Mouse (Mus musculus) forebrain, embryonic 15.5 days (tissue): ENCODE measurements around the gene Ap3b1. TPM values are rescaled to one million over a fixed set of nuclear protein-coding genes. Genes with fewer than 3 reads are reported as not detected.
A peak's percentile ranks its signal among the peaks of the same experiment; 100 is the strongest.

Experiments
- ATAC-seq: fragments of 200-750 bp; cut with Nextera tagmentation; replicated peaks from 2 replicates; pipeline ENCODE4 v1.8.0; 2017; ENCODE audit warnings: mild to moderate bottlenecking, moderate TSS enrichment, moderate library complexity
- H3K27ac ChIP-seq: fragments of 300-500 bp; sonication (generic); replicated peaks from 2 replicates; pipeline ENCODE4 v1.5.1; 2015; ENCODE audit warnings: mild to moderate bottlenecking, inconsistent platforms
- H3K27me3 ChIP-seq: fragments of 300-500 bp; sonication (generic); 2 replicates; pipeline ENCODE4 v1.6.1; 2015; ENCODE audit warnings: inconsistent platforms
- H3K36me3 ChIP-seq: fragments of 300-500 bp; sonication (generic); 2 replicates; pipeline ENCODE4 v1.6.1; 2015; ENCODE audit warnings: mild to moderate bottlenecking, inconsistent platforms
- H3K4me1 ChIP-seq: fragments of 300-500 bp; sonication (generic); 2 replicates; pipeline ENCODE4 v1.6.1; 2015; ENCODE audit warnings: inconsistent platforms
- H3K4me2 ChIP-seq: fragments of 300-500 bp; sonication (generic); replicated peaks from 2 replicates; pipeline ENCODE4 v1.6.1; 2015; ENCODE audit warnings: mild to moderate bottlenecking, inconsistent platforms
- H3K4me3 ChIP-seq: fragments of 300-500 bp; sonication (generic); 2 replicates; pipeline ENCODE4 v1.5.1; 2015; ENCODE audit warnings: mild to moderate bottlenecking, inconsistent platforms
- H3K9ac ChIP-seq: fragments of 300-500 bp; sonication (generic); replicated peaks from 2 replicates; pipeline ENCODE4 v1.6.1; 2015; ENCODE audit warnings: mild to moderate bottlenecking, inconsistent platforms
- H3K9me3 ChIP-seq: fragments of 300-500 bp; sonication (generic); 2 replicates; pipeline ENCODE4 v1.6.1; 2016; ENCODE audit warnings: inconsistent platforms
- WGBS: fragments of 180-500 bp; shearing (Covaris S2); methylation state at CpG from one replicate; pipeline ENCODE4 v1.1.7; 2015; ENCODE audit warnings: mixed read lengths; 5-methylcytosine and 5-hydroxymethylcytosine counted together
- polyA plus RNA-seq: library from polyadenylated mRNA; unstranded; fragments of >200 nt; fragmentation: Nextera tagmentation; extraction: Ambion mirVana; gene quantifications from 2 replicates; pipeline ENCODE4 v1.2.1, GENCODE M21; 2015

Ap3b1 gene
- polyA plus RNA-seq, 1 experiment from 2014 or later: 34.3 TPM

GRCm38 (mm10) chr13:94379006-94379405 lies 20.2 kb downstream of the Ap3b1 start:
- Histone ChIP-seq H3K4me1 (peaks cover 34% of the 10 kb centered on the region), H3K9me3 (no peaks in the 10 kb centered on the region)
- WGBS: 88% methylated on average over 4 of the region's 4 CpGs

DNA sequence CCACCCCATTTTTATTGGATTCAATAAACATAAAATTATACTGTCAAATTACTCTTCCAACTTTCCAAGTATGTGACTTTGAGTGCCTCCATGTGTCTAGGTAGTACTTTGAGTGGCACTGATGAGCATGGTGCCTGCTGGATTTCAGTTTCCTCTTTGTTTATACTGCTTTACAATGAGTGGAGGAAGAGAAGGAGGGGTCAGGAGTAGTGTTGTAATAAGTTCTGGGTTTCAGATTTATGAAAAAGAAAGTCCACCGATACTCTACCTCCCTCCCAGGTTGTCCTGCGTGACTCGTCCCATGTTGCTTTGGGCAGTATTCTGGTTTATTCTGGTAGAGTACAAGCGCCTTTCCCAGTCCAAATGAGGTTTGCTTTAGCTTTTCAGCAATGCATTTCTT lies 22.7 kb downstream of the Ap3b1 start:
- 85% methylated on average over 4 of the region's 4 CpGs for WGBS

More at GRCm38 (mm10) chr13:94379006-94379405, 20.2 kb downstream of the Ap3b1 start:
- no peak overlapping the region for H3K9ac ChIP-seq
- no peak overlapping the region; the same call in 1 of the 2 replicates for H3K27ac ChIP-seq
- no peak overlapping the region for H3K4me3 ChIP-seq
- H3K27me3 ChIP-seq: no peaks in the 10 kb centered on the region
- no peak overlapping the region for H3K4me2 ChIP-seq
- H3K36me3 ChIP-seq: no peaks in the 10 kb centered on the region
- no peak for ATAC-seq

DNA sequence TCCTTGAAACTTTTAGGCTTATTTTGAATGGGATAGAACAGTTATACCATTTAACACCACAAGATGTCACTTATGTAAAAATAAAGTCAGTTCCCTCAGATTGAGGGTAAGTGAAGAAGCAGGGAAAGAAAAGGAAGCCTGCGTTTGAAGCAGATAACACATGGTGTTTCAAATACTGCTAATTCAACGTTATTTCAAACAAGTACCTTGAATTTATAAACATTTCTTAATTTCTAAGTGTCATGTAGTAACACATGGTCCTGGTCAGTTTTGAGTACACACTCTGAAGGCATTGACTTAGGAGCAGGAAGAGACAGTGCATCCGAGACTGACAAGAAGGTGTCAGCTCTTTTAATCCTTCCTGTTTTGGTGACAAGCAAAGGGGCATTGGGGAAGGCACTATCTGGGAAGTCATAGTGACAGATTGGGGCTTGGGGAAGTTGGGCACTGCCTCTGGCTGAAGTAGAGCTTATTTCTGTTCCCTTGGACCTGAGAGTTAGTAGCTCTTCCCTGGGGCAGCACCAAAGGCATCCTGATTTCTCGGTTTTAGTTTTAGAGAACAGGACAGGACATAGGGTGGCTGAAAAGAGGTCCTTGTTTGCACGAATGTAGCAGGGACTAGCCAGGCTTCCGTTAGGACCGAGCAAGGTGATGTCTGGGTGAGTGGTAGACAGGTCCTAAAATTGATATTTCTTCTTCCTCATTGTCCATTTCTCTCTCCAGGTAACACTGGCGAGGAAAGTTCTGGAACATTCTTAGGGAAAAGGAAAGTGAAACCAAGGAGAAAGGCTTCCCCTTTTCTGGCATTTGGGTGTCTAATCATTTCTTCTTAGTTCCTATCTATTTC lies 23.3 kb downstream of the Ap3b1 start:
- ATAC-seq: no peak
- Histone ChIP-seq H3K9me3 (no peaks in the 10 kb centered on the region), H3K4me1 (peaks cover 14% of the 10 kb centered on the region; the same call in 1 of the 2 replicates), H3K27me3 (no peaks in the 10 kb centered on the region), H3K9ac (no peak overlapping the region), H3K4me3 (no peak overlapping the region), H3K4me2 (no peak overlapping the region), H3K36me3 (no peaks in the 10 kb centered on the region), H3K27ac (no peak overlapping the region; the same call in 1 of the 2 replicates)
- WGBS: 71% methylated on average over 8 of the region's 8 CpGs

More for the DNA sequence above, 22.7 kb downstream of the Ap3b1 start:
- no peaks in the 10 kb centered on the region for H3K9me3 ChIP-seq
- H3K4me1 ChIP-seq: peaks cover 19% of the 10 kb centered on the region; the same call in 1 of the 2 replicates
- no peak overlapping the region for H3K9ac ChIP-seq
- no peaks in the 10 kb centered on the region for H3K27me3 ChIP-seq
- H3K36me3 ChIP-seq: no peaks in the 10 kb centered on the region
- H3K4me3 ChIP-seq: no peak overlapping the region
- no peak overlapping the region for H3K27ac ChIP-seq
- no peak for ATAC-seq
- no peak overlapping the region for H3K4me2 ChIP-seq

DNA sequence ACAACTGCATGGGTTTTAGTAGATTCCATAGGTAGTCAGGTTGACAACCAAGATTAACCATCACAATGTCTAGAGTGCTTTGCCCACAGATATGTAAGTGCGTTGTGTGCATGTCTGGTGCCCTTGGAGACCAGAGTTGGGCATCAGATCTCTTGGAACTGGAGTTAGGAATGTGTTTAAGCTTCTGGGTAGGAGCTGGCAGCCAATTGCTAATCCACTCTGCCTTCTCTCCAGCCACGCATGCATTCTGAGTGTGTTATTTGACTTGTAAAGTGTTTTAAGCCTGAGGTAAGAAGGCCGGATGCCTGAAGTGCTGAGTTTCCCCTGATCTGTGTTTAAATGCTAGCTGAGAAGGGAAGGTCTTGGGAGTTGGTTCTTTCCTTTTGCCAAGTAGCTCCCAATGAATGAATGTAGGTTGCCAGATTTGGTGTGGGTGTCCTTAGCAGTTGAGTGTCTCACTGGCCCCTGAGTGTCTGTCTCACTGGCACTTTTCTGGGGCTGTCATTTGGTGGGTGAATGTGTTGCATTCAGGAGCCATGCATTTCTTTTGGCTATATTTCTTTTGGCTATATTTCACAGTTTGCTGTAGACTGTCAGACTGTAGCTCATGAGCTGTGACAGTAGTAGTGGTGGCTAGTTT lies 26.3 kb downstream of the Ap3b1 start:
- H3K9me3 ChIP-seq: no peaks in the 10 kb centered on the region
- H3K27ac ChIP-seq: no peak overlapping the region
- H3K4me2 ChIP-seq: no peak overlapping the region
- H3K36me3 ChIP-seq: no peaks in the 10 kb centered on the region
- WGBS: 70% methylated on average over 3 of the region's 3 CpGs
- H3K27me3 ChIP-seq: no peaks in the 10 kb centered on the region
- ATAC-seq: no peak
- no peak overlapping the region for H3K4me3 ChIP-seq
- H3K9ac ChIP-seq: no peak overlapping the region
- peaks cover 3% of the 10 kb centered on the region; the same call in 1 of the 2 replicates for H3K4me1 ChIP-seq

- Histone ChIP-seq H3K4me3 (no peak overlapping the region), H3K9ac (no peak overlapping the region), H3K36me3 (no peaks in the 10 kb centered on the region), H3K4me1 (no peaks in the 10 kb centered on the region), H3K9me3 (no peaks in the 10 kb centered on the region), H3K4me2 (no peak overlapping the region), H3K27ac (no peak overlapping the region), H3K27me3 (no peaks in the 10 kb centered on the region)
- WGBS: 81% methylated on average over 3 of the region's 3 CpGs
- ATAC-seq: no peak
These were observed 29.8 kb downstream of the Ap3b1 start for GRCm38 (mm10) chr13:94388566-94388965.

GRCm38 (mm10) chr13:94389541-94389940 lies 30.8 kb downstream of the Ap3b1 start:
- Histone ChIP-seq H3K27ac (no peak overlapping the region), H3K27me3 (no peaks in the 10 kb centered on the region), H3K9me3 (no peaks in the 10 kb centered on the region), H3K9ac (no peak overlapping the region), H3K36me3 (no peaks in the 10 kb centered on the region), H3K4me3 (no peak overlapping the region), H3K4me1 (no peaks in the 10 kb centered on the region), H3K4me2 (no peak overlapping the region)
- 70% methylated on average over 2 of the region's 2 CpGs for WGBS
- ATAC-seq: no peak

- H3K4me3 ChIP-seq: no peak overlapping the region
- no peaks in the 10 kb centered on the region for H3K9me3 ChIP-seq
- no peak overlapping the region for H3K9ac ChIP-seq
- no peak overlapping the region for H3K27ac ChIP-seq
- H3K27me3 ChIP-seq: no peaks in the 10 kb centered on the region
- no peak for ATAC-seq
- no peaks in the 10 kb centered on the region for H3K4me1 ChIP-seq
- WGBS: 89% methylated on average over 5 of the region's 5 CpGs
- H3K36me3 ChIP-seq: no peaks in the 10 kb centered on the region
- no peak overlapping the region for H3K4me2 ChIP-seq
These were observed 33.5 kb downstream of the Ap3b1 start for GRCm38 (mm10) chr13:94392282-94392681.

GRCm38 (mm10) chr13:94394486-94394885 lies 35.7 kb downstream of the Ap3b1 start:
- no peak overlapping the region for H3K9ac ChIP-seq
- H3K4me2 ChIP-seq: no peak overlapping the region
- peaks cover 11% of the 10 kb centered on the region; the same call in 1 of the 2 replicates for H3K4me1 ChIP-seq
- no peak overlapping the region for H3K27ac ChIP-seq
- WGBS: 79% methylated on average over 9 of the region's 9 CpGs
- no peak for ATAC-seq
- H3K27me3 ChIP-seq: no peaks in the 10 kb centered on the region
- no peaks in the 10 kb centered on the region for H3K36me3 ChIP-seq
- no peaks in the 10 kb centered on the region for H3K9me3 ChIP-seq
- H3K4me3 ChIP-seq: no peak overlapping the region

DNA sequence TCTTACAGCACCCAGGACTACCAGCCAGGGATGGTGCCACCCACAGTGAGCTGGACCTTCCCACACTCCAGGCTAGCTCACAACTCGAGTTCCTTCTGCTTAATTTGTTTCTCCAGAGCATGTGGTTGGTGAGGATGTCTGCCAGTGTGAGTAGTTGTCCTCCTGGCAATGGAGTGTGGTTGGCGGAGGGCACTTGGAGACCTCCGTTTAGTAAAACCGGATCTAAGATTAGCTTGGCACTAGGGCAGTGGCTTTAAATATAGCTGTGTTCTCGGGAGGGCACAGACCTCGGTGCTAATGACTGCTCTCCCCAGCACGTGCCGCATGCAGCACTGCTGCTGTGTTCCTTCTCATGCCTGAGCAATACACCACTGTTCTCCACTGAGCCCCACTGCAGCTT lies 37.0 kb downstream of the Ap3b1 start:
- Histone ChIP-seq H3K27ac (no peak overlapping the region), H3K9me3 (no peaks in the 10 kb centered on the region), H3K4me3 (no peak overlapping the region), H3K36me3 (no peaks in the 10 kb centered on the region), H3K9ac (no peak overlapping the region), H3K4me1 (peaks cover 11% of the 10 kb centered on the region; the same call in 1 of the 2 replicates), H3K27me3 (no peaks in the 10 kb centered on the region), H3K4me2 (no peak overlapping the region)
- WGBS: 81% methylated on average over 8 of the region's 8 CpGs
- no peak; the same call in 1 of the 2 replicates for ATAC-seq

DNA sequence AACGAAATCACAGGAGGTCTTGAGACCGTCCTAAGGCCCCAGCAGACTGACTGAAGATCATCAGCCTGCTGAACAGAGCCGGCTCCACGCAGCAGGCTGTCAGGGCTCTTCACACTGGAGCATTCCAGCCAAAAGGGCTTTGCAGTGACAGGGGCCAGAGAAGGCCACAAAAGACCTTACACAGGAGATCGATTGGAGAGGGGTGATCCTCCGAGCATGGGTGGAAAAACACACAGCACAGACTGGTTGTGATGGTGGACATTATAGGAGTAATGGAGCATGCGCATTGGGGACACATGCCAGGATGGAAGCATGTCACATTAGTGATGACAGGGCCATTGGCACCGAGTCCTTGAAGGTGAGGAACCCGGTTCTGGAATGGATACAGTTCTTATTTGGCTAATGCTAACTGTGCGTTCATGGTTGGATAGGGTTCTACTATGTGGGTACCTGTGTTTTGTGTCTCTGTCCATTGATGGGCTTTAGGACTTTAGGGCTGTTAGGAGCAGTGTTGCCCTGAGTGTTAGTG lies 37.7 kb downstream of the Ap3b1 start:
- Histone ChIP-seq H3K27me3 (no peaks in the 10 kb centered on the region), H3K36me3 (no peaks in the 10 kb centered on the region), H3K27ac (no peak overlapping the region), H3K4me2 (no peak overlapping the region), H3K4me1 (peaks cover 11% of the 10 kb centered on the region; the same call in 1 of the 2 replicates), H3K4me3 (no peak overlapping the region), H3K9me3 (no peaks in the 10 kb centered on the region), H3K9ac (no peak overlapping the region)
- WGBS: 85% methylated on average over 10 of the region's 10 CpGs
- ATAC-seq: no peak

DNA sequence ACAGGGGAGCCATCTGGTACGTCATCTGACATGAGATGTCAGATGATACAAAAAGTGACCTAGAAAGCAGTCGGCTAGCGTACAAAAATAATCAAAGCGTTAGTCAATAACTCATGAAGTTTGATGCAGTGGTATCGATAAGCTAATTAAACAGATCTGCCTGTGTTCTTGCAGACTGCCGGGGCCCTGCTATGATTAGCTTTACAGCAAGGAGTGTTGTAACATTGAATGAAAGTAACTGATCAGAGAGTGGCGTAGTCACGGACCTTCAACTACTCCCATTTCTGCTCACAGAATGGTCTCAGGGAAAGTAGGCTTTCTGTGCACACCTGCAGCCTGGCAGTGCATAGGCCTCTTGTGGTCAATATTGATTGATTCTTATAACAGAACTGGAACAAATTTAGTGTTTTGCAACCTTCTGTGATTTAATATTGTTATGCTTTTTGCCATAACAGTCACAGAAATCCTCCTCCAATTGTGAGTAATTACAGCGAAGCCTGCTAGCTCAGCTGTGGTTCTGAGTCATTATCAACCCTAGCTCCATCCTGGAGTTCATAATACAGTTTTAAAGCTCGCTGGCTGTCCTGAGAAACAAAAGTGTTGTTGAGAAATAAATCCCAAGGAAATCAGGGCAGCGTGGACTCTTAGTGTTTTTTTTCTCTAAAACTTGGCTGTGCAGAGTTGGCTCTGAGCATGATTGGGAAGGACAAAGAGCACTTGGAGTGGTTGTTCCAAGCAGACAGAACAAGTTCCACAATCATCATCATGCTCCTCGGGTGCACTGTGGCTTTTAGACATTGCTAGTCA lies 40.0 kb downstream of the Ap3b1 start:
- WGBS: 68% methylated on average over 12 of the region's 12 CpGs
- no peak overlapping the region for H3K4me3 ChIP-seq
- no peaks in the 10 kb centered on the region for H3K9me3 ChIP-seq
- H3K4me1 ChIP-seq: peaks cover 11% of the 10 kb centered on the region; the same call in 1 of the 2 replicates
- no peaks in the 10 kb centered on the region for H3K27me3 ChIP-seq
- H3K27ac ChIP-seq: peak overlapping the region; percentile 4; the same call in 1 of the 2 replicates
- ATAC-seq: no peak
- no peak overlapping the region for H3K4me2 ChIP-seq
- H3K36me3 ChIP-seq: peaks cover 7% of the 10 kb centered on the region; the same call in 1 of the 2 replicates
- no peak overlapping the region for H3K9ac ChIP-seq
